Mouse (Mus musculus): Measurements from ENCODE around the gene Olfr175-ps1. TPM values are rescaled to one million over a fixed set of nuclear protein-coding genes. Genes with fewer than 3 reads are reported as not detected.

Gene Olfr175-ps1
- not detected in 2 replicates for polyA plus RNA-seq (2015; fragmentation: Nextera tagmentation; extraction: Ambion mirVana)

- Histone ChIP-seq H3K9me3 (no peaks in the 10 kb centered on the region), H3K27me3 (no peaks in the 10 kb centered on the region), H3K4me1 (no peaks in the 10 kb centered on the region), H3K36me3 (no peaks in the 10 kb centered on the region), H3K4me3 (no peak within 1 kb of the TSS), H3K27ac (no peak within 1 kb of the TSS), H3K4me2 (replicated peaks) (no peak within 1 kb of the TSS), H3K9ac (no peak within 1 kb of the TSS)
- WGBS, result 70% methylated on average over 1 of the region's 1 CpGs
- ATAC-seq (ENCODE audit: low FRiP score, low read depth), result no peak
These were observed at the start of gene Olfr175-ps1 for GRCm38 (mm10) chr16:58826732-58827319. TSS of gene Olfr175-ps1 (minus strand) at chr16:58826782.

GRCm38 (mm10) chr16:58874668-58875067, 48.1 kb upstream of the Olfr175-ps1 start, which contains the start of gene Olfr177:
TSS of gene Olfr177 (minus strand) at chr16:58874768.
- Histone ChIP-seq H3K36me3 (no peaks in the 10 kb centered on the region), H3K27ac (no peak within 1 kb of the TSS), H3K9me3 (no peaks in the 10 kb centered on the region), H3K4me2 (replicated peaks) (no peak within 1 kb of the TSS), H3K4me1 (no peaks in the 10 kb centered on the region), H3K9ac (no peak within 1 kb of the TSS), H3K4me3 (no peak within 1 kb of the TSS), H3K27me3 (no peaks in the 10 kb centered on the region)
- 63% methylated on average over 1 of the region's 1 CpGs for WGBS
- ATAC-seq (ENCODE audit: low FRiP score, low read depth), result no peak

- H3K9ac ChIP-seq, result no peak overlapping the region
- H3K9me3 ChIP-seq, result no peaks in the 10 kb centered on the region
- H3K4me3 ChIP-seq, result no peak overlapping the region
- WGBS, result 81% methylated on average over 1 of the region's 1 CpGs
- no peaks in the 10 kb centered on the region for H3K36me3 ChIP-seq
- no peaks in the 10 kb centered on the region for H3K4me1 ChIP-seq
- H3K27ac ChIP-seq, result no peak overlapping the region
- no peak for ATAC-seq (ENCODE audit: low FRiP score, low read depth)
- no peaks in the 10 kb centered on the region for H3K27me3 ChIP-seq
- H3K4me2 ChIP-seq (replicated peaks), result no peak overlapping the region
These were observed 34.9 kb upstream of the Olfr175-ps1 start for GRCm38 (mm10) chr16:58861479-58861878.

GRCm38 (mm10) chr16:58860032-58860737, 33.6 kb upstream of the Olfr175-ps1 start:
- WGBS, result 93% methylated on average over 2 of the region's 2 CpGs
- Histone ChIP-seq H3K27me3 (no peaks in the 10 kb centered on the region), H3K27ac (no peak overlapping the region), H3K9ac (no peak overlapping the region), H3K9me3 (no peaks in the 10 kb centered on the region), H3K4me2 (replicated peaks) (no peak overlapping the region), H3K36me3 (no peaks in the 10 kb centered on the region), H3K4me3 (no peak overlapping the region), H3K4me1 (no peaks in the 10 kb centered on the region)
- no peak for ATAC-seq (ENCODE audit: low FRiP score, low read depth)

GRCm38 (mm10) chr16:58800168-58800567, 26.4 kb downstream of the Olfr175-ps1 start, which contains the start of gene Olfr173:
TSS of gene Olfr173 (minus strand) at chr16:58800268.
- H3K4me3 ChIP-seq, result no peak within 1 kb of the TSS
- no peak within 1 kb of the TSS for H3K27ac ChIP-seq
- no peaks in the 10 kb centered on the region for H3K36me3 ChIP-seq
- no peak within 1 kb of the TSS for H3K9ac ChIP-seq
- H3K4me2 ChIP-seq (replicated peaks), result no peak within 1 kb of the TSS
- H3K4me1 ChIP-seq, result no peaks in the 10 kb centered on the region
- H3K27me3 ChIP-seq, result no peaks in the 10 kb centered on the region
- H3K9me3 ChIP-seq, result no peaks in the 10 kb centered on the region
- WGBS, result 71% methylated on average over 2 of the region's 2 CpGs
- ATAC-seq (ENCODE audit: low FRiP score, low read depth), result no peak

Other genes with a start within 250 kb of the Olfr175-ps1 start
- not detected in 2 replicates for gene Gm813, start 209.8 kb downstream of the Olfr175-ps1 start, polyA plus RNA-seq (2015; fragmentation: Nextera tagmentation; extraction: Ambion mirVana)
- not detected in 2 replicates for gene E330017A01Rik, start 188.0 kb downstream of the Olfr175-ps1 start, polyA plus RNA-seq (2015; fragmentation: Nextera tagmentation; extraction: Ambion mirVana)
- 20.7 and 20.9 TPM in 2 replicates for gene Cpox, start 156.5 kb downstream of the Olfr175-ps1 start, polyA plus RNA-seq (2015; fragmentation: Nextera tagmentation; extraction: Ambion mirVana)
- gene Gpr15, start 107.7 kb downstream of the Olfr175-ps1 start, polyA plus RNA-seq (2015; fragmentation: Nextera tagmentation; extraction: Ambion mirVana), result 0.11 TPM in 1 of 2 replicates, not detected in the other
- 130 and 142 TPM in 2 replicates for gene Cldnd1, start 98.9 kb downstream of the Olfr175-ps1 start, polyA plus RNA-seq (2015; fragmentation: Nextera tagmentation; extraction: Ambion mirVana)
- not detected in 2 replicates for gene Olfr172, start 63.6 kb downstream of the Olfr175-ps1 start, polyA plus RNA-seq (2015; fragmentation: Nextera tagmentation; extraction: Ambion mirVana)
- gene Olfr173, start 26.5 kb downstream of the Olfr175-ps1 start, polyA plus RNA-seq (2015; fragmentation: Nextera tagmentation; extraction: Ambion mirVana), result not detected in 2 replicates
- not detected in 2 replicates for gene Olfr177, start 48.0 kb upstream of the Olfr175-ps1 start, polyA plus RNA-seq (2015; fragmentation: Nextera tagmentation; extraction: Ambion mirVana)
- gene Olfr178, start 65.3 kb upstream of the Olfr175-ps1 start, polyA plus RNA-seq (2015; fragmentation: Nextera tagmentation; extraction: Ambion mirVana), result not detected in 2 replicates
- gene Olfr181, start 102.0 kb upstream of the Olfr175-ps1 start, polyA plus RNA-seq (2015; fragmentation: Nextera tagmentation; extraction: Ambion mirVana), result not detected in 2 replicates
- gene Olfr180, start 102.6 kb upstream of the Olfr175-ps1 start, polyA plus RNA-seq (2015; fragmentation: Nextera tagmentation; extraction: Ambion mirVana), result not detected in 2 replicates
- gene Olfr183, start 168.6 kb upstream of the Olfr175-ps1 start, polyA plus RNA-seq (2015; fragmentation: Nextera tagmentation; extraction: Ambion mirVana), result not detected in 2 replicates
- gene Olfr186, start 203.5 kb upstream of the Olfr175-ps1 start, polyA plus RNA-seq (2015; fragmentation: Nextera tagmentation; extraction: Ambion mirVana), result not detected in 2 replicates
- not detected in 2 replicates for gene Olfr187, start 213.0 kb upstream of the Olfr175-ps1 start, polyA plus RNA-seq (2015; fragmentation: Nextera tagmentation; extraction: Ambion mirVana)